Mouse (Mus musculus): ENCODE measurements at regions not wholly inside any gene's neighbourhood (a gene's known extent, or its start where the extent isn't known, plus 50 kb on each side); places are given as distances from the start of the nearest gene placed in this dataset.

DNA sequence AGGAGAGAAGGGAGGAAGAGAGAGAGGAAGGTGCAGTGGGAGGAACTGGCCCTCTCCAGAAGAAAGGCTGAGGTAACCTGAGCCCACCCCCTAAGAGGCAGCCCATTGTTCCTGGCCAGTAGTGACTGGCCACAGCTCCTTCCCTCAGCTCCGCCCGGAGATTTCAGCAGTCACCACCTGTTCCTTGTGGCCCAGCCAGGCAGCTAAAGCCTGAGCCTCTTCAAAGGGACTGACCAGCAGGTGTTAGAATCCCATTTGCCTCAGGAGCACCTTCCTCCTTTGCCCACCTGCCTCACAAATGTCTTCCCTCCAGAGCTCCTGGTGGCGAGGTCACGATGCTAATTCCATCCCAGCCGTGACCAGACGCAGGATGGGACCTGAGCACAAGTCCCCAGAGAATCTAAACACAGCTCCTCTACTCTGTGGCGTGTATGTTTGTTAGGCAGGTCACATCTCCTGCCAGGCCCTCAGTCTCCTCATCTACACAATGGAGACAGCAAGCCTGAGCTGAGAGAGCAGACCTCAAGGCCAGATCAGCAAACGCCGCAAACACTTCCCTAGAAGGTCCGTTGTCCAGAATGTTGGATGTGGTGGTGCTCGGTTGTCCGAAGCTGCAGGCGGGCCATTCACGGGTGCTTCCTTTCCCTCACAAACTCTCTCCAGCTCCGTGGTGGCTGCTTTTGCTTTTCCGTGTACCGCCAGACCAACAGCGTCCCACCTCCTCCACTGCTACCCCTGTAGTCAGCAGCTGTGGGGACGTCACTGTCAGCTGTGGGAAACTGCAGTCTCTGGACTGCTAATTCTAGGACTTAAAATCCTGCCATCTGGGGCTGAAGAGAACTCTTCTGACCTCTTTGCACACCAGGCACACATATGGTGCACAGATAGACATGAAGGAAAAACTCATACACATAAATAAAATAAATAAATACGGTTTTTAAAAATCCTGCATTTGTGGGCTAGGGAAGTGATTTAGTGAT, 145.8 kb upstream of the Rad23b start:
- DNase-seq (ENCODE audit: low read depth, low spot score), result peak; percentile 60

DNA sequence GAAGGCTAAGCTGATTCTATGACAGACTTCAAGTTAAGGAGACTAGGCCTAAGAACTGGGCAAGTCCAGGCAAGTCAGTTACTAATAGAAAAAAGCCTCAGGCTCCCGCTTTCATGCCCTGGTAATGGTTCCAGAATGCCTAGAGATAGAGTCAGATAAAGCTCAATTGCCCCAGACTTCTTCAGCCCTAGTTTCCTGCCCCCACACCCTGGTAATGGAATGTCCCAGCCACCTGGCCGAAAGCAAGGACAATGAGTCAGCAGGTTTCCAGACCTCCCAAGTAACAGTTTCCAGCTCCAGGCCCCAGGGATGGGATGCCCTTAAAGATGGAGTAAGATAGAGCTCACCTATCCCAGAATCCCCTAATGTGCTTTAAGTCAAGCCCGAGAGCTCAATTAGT, 143.6 kb upstream of the Rad23b start:
- DNase-seq (ENCODE audit: low read depth, low spot score), result peak; percentile 75

DNA sequence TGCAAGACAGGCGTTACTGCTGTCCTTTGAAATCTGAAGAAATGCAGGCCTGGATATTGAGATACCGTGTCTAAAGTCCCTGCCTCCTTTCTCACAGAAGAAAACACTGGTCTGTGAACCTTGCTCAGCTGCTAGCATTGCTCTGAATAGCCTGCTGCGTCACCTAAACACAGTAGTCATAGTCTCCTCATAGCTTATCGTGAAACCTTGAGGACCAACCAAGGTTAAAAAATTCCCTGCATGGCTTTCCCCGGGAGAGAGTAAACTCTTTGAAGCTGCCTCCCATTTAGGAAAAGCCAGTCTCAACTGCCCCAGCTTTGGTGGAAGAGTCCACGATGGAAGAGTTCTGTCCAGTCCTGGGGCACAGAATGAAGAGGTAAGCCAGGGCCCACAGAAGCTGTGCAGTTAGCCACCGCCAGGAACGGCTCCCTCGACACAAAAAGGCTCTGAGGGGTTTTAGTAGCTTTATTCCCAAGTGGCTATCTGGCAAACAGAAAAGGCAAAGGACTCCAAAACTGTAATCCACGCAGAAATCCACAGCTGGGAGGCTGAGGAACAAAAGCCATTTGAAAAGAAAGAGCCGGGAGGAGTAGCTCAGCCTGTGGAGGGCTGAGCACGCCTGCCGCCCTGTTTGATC, 142.0 kb upstream of the Rad23b start:
- no peak for DNase-seq (ENCODE audit: low read depth, low spot score)

DNA sequence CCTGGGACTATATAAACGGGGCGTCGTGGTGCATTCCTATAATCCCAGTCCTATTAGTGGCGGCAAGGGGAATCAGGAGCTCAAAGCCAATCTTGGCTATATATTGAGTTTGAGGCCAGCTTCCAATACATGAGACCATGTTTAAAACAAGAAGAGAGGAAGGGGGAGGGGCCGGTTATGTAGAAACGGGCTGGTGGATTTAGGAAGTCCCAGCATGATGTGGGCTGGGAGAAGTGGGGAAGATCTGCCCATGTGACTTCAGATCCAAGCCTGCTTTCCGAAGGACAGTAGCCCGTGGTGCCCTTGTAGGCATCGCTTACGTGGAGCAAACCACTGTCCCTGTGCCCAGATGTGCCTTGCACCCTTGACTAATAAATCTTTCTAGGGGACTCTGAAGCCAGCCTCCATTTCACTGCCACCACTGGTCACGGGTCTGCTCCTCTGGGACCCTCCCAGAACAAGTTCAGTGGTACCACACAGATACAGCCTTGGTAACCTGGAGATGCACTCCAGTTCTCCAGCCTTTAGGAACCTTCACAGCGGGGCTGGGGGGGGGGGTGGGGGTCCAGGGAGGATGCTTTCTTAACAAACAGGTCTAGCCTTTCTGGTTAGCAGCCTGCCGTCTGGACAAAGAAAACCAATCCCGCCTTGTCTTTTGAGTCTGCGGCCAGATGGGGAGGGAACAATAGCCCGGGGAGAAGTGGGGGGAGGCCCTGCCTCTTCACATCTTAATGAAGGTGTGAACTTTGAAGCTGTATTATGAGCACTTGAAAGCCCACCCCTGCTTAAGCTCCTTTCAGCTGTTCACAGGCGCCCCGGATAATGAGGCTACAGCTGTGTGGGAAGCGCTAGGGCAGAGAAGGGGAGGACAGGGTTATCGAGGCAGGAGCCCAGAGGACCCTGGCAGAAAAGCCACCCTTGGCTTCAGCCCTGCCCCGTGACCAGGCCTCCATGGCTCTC, 141.2 kb upstream of the Rad23b start:
- peak; percentile 54 for DNase-seq (ENCODE audit: low read depth, low spot score)

DNA sequence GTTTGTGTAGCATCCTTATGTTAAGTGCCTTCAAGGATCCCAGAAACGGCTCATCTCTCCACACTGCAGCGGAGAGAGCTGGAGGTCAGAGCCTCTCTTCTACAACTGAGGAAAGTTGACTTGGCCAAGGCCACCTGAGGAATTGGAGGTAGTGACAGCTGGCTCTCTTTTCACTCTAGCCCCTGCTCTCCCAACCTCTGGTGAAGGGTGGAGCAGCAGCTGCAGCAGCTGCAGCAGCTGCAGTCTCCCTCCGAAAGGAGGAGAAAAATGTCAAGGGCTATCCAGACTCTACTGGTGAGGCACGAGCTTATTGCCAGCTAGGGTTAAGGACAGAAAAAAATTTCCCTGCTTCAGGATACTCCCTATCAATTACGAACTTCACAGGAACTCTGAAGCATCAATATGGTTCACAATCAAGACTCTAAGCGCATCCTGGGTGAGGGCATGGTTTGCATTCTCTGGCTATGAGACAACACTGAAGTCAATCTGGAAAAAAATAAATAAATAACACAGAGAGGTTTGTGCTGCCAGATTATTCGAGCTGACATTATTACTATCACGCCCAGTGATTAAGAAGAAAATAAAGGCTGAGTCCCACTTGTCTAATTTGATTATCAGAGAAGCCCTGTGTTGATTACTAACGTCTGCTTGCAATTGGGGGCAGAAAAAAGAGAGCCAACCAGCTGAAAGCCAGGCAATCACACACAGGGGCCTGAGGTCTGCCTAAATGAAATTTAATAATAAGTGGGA, 134.2 kb upstream of the Rad23b start:
- DNase-seq (ENCODE audit: low read depth, low spot score), result no peak

DNA sequence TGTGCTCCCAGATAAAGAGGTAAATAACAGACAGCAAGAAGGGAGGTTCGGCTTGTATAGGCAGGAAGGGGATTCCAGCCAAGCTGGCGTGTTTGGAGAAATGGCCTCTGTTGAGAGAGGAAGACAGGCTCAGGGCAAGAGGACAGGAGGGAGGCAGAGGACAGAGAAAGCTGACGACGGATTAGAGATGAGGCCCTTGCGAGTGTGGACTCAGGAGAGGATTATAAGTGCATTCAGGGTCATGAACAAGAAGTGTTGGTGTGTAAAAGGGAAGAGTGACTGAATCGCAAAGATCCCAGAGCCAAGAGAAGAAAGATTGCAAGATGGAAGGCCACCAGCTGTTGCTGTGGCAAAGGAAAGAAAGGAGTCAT, 133.7 kb upstream of the Rad23b start:
- DNase-seq (ENCODE audit: low read depth, low spot score), result no peak

DNA sequence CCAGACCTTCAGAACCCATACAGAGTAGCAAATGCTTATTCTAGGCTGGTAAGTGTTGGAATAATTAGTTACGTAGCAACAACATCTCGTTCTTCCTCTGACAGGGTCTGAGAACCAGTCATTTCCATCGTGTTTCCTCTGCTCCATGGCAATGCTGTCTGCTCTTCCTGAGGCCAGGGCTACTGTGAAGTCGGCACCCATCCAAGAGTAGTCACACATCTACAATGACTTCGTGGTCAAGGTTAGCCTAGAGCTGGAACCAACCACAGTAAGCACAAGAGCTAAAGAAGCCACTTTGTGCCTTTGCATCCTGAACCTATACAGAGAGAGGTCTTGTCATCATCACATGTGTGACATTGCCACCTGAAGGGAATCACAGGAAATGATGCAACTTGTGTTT, 124.1 kb upstream of the Rad23b start:
- DNase-seq (ENCODE audit: low read depth, low spot score), result no peak

DNA sequence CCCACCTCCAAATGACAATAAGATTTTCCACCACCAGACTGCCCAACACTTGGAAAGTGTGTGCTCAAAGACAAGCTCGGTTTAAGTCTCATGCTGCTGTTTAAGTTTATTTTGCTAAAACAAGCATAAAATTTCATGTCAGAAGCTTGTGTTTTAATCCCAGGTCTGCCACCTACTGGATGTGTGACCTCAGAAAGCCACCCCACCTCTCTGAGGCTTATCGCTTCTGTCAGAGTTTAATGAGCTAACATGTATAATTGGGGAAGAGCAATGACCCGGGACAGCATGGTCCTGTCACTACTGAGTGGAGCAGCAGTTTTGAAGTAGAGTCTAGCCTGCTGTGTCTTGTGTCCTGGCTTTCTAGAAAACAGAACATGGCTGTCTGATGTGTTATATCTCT, 122.4 kb upstream of the Rad23b start:
- DNase-seq (ENCODE audit: low read depth, low spot score), result no peak

DNA sequence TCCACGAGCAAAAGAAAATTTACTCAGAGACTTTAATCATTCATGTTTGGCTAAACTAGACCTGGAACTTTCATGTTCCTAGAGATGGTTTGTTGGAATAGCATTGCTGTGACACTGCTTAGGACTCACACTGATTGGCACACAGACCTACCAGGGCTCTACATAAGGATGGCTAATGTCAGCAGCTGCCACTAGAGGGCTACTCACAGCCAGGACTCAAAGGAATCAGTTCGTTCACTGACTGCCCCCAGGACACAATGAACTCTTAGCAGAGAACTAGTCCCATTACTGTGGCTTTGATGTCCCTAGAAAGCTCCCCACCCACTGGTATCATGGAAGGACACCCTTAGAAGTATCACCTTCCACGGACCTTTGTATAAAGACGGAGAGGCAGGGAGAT, 118.3 kb upstream of the Rad23b start:
- peak; percentile 79 for DNase-seq (ENCODE audit: low read depth, low spot score)

DNA sequence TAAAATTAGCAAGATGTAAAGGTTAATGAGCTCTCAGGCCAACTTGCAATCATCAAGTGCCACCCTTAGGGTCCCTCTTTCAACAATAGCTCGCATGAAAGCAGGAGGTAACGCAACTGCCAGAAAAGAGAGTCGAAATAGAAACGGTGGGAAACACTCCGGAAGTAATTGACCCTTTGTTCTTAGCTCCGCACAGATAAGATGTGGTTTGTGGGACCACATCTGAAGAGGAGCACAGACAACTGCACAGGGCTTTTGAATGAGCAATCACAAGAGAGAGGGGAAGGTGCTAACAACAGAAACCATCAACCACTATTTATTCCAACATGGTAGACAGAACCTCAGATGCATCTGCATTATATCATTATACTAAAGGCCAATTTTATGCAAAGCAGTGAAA, 112.0 kb upstream of the Rad23b start:
- DNase-seq (ENCODE audit: low read depth, low spot score), result no peak

DNA sequence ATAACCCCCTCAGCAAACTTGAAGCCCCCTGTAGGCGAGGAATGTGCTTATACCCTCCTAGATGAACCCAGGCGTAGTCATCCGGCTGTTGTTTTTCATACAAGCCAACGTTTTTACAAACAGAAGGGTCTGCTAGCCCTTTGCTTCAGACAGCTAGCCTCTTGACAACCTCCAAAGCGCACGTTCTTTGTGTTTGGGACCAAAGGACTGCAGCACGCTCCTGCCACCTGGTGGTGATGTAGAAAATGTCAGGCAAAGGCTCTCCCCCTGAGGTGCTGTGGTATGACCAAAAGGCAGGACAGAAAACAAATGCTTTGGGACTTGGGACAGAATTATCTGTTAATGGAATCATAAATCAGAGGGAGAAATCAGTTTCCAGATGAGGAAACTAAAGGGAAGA, 109.4 kb upstream of the Rad23b start:
- DNase-seq (ENCODE audit: low read depth, low spot score), result peak; percentile 85

DNA sequence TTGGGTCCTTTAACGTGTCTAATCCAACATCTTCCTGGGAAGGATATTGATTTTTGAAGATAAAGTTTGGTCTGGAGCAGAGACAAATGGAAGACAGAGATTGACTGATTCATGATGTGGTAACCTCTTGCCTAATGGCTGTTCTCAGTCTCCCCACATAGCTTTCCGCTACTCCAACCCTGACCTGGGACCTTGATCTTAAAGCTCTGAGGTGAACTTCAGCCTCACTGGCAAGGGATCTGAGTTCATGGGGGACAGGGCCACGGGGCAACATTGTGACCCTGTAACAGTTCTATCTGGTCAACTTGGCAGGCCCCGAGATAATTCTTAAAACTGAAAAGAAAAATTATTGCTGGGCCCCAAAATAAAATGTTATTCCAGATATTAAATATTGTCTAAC, 107.5 kb upstream of the Rad23b start:
- DNase-seq (ENCODE audit: low read depth, low spot score), result no peak

DNA sequence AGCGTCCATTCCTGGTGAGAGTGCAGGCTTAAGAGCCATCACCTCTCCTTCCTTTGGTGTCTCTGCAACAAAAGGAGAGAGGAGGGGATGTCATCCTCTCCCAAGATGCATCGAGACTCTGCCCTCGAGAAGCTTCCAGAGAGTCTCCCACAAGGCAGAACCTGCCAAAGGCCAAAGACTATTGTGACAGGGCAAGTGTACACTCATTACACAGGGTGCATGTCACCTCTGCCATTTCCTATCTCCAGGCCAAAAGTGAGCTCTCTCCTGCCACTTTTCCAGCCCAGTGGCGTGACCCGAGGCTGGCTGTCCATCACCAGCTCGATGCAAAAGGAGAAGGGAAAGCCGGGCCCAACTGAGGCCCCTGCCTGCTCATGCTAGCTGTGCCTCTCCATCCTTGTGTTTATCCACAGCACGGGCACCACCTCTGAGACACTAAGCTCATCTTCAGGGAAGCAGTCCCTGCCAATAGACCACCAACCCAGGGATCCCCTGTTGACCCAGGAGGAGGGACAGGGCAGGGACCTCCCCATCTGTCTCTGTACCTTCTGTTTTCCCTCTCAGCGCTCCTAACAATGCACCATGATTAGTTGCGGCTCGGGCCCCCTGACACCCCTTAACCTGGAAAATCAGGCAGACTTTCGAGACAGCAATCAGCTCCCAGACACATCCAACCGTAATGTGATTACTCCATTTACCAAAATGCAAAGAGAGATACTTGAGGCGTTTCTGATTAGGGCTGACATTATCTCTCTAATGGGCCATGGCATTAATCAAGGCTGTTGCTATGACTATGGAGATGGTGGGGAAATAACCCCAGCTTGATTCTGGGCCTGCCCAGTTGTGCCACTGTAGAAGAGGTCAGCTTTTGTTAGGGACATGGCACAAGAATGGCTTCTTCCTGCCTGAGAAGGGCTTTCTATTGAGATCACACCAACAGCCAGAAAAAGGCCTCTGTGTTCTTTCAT, 106.5 kb upstream of the Rad23b start:
- DNase-seq (ENCODE audit: low read depth, low spot score), result no peak

DNA sequence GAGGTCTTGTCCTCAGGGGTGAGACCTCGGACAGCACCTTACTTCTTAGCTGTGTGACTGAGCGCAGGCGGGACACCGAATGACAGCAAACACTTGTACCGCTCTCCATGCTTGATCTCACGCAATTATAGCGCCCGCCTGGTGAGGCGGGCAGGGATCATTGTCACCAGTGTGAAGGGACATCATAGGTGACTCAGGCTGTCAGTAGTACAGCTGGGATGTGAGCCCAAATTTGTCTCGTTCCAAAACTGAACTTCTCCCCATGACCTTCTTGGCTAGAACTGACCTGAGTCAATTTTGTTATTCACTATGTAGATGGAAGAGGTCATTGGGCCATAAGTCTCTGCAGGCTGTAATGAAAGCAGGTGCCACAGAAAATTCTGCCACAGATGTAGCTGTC, 104.1 kb upstream of the Rad23b start:
- peak; percentile 22 for DNase-seq (ENCODE audit: low read depth, low spot score)

DNA sequence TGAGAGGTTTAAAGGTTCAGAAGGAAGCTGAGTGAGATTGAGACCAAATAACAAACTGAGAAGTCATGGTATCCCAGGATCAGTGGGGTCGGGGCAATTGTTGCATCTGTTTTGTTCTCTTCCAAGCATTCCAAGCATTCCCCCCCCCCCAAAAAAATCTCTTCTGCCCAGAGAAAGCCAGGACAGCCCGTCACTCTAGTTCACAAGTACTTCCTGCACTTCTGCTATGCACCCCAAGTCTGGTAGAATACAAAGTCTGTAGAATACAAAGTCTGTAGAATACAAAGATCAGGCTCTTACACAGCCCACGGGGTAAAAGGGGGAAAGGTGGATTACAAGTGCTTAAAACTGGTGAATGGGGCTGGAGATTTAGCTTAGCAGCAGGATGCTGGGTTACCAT, 99.5 kb upstream of the Rad23b start:
- DNase-seq (ENCODE audit: low read depth, low spot score), result no peak

DNA sequence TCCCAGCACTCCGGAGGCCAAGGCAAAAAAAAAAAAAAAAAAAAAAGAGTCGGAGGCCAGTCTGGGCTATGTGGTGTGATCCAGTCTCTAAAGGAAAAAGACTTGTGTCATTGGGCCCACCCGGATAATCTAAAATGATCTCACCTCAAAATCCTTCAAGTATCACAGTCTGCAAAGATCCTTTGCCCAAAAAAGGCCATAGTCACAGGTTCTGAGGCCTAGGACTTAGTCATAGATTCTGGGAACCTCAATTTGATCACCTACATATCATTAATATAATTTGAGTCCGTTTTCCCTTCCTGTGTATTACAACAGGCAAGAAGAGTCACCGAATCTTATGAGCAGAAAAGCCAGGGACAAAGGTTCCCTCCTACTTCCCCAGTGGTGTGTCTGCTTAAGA, 98.3 kb upstream of the Rad23b start:
- DNase-seq (ENCODE audit: low read depth, low spot score), result no peak

DNA sequence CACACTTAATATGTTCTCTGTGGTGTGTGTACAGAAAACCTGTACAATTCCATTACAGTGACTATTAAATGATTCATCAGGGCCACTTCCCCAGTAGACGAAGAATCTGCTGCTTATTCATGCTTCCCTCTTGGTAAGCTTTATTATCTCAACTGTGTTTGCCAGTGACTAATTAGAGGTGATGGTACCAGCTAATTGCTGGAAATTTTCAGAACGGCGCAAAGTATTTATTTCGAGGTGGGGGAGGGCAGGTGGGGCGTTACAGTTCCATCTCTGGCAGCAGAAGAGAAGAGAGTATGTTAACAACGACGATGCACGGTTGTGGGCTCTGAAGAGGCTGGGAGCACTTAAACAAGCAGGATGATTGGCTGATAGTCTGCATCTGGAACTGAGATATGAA, 96.1 kb upstream of the Rad23b start:
- no peak for DNase-seq (ENCODE audit: low read depth, low spot score)

DNA sequence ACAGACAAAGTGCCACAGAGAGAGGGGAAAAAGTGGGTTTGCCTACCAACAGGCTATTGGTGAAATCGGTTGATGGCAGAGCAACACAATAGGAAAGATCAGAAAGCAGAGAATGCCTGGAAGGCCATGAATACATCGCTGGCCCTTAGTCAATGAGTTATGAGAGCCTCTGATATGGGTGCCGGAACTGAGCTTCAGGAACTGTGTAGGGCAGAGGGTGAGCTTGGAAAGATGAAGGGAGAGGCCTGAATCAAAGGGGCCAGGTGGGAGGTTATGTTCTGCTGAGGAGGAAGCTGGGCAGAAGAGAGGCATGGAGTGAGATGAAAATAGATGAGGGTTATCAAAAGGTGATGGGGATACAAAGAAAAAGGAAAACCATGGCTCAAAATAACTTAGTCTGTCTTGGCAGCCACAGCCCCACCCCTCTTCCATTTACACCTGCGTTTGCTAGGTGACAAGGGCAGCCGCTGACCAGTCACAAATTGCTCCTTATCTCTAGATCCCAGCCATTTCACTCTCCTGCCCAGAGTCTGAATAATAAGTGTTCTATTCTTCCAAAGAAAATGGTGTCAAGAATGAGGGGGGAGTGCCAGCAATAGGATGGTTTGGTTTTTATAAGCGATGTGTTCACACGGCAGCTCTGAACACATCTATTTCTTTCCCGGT, 77.7 kb upstream of the Rad23b start:
- no peak for DNase-seq (ENCODE audit: low read depth, low spot score)

DNA sequence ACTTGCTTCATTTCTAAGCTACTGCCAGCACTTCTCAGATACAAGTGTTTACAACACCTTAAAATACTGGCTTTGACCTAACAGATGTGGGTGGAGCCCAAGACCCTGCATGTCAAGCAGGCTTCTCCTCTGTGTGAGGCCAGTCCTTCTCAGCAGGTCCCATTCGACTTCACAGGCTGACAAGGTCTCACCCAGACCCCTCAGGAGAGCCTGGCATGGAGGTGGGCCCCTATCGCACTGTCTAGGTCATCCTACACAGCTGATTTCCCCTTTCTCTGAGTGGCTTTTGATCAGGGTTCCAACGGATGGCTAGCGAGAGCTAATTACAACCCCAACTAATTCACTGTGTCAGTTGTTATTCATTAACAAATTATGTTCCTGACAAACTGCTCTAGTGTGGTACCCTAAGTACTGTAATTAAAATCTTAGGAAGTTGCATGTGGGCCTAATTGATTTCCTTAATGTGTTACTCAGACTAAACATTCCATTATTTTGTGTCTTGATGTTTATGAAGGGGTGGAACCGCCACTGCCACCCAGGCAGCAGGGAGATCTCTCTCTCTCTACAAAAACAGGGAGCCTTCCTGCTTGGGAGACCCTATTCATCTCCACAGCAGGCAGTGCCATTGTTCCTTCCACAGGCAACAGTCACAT, 73.4 kb upstream of the Rad23b start:
- DNase-seq (ENCODE audit: low read depth, low spot score), result peak; percentile 42

Data from ZHBTc4 (cell line).